15 mouse cellular contexts compared by ENCODE assay signal in the genomic region with DNA sequence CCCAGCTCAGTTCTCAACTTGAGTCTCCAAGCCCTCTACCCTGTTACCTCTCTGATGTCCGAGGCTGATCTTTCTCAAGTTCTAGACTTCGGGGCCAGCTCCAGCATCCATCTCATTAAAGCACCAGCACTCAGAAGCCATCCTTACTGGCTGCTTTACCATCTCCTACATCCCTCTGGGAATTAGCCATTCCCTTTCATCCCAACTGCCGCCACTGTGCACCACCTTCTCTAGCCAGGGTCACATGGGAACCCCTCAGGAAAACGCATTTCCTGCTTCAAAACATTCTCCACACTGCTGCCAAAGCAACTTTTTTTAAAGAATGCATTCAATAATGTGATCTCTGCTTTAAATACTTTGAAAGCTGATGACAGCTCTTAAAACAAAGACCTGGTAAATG. TPM values are rescaled to one million over a fixed set of nuclear protein-coding genes. Genes with fewer than 3 reads are reported as not detected.
"Had no signal": no experiment of that assay in that cellular context is flagged by ENCODE, and none has a peak within 500 bp of the region (broad histone marks: within the 10 kb centered on the region; RNA-seq: fewer than 3 reads in every experiment).

No protein-coding gene starts in this region.

- H3K36me3 ChIP-seq: kidney, embryonic 15.5 days; liver, embryonic 13.5 days had no signal

- H3K9ac ChIP-seq: kidney, embryonic 15.5 days; liver, embryonic 13.5 days had no signal

- H3K4me2 ChIP-seq: kidney, embryonic 15.5 days; liver, embryonic 13.5 days had no signal

- DNase-seq: kidney, adult 11 months; kidney, adult 8-10 months; kidney, postnatal 10 days; kidney, postnatal 36 days; layer of hippocampus, postnatal 36 days; liver, embryonic 13.5 days; lung, adult 2 months; lung, postnatal 14 days; lung, postnatal 4 days; thymus, adult 18-20 months; thymus, postnatal 36 days had no signal

- H3K27me3 ChIP-seq: kidney, embryonic 15.5 days; liver, embryonic 13.5 days had no signal

- H3K9me3 ChIP-seq: kidney, embryonic 15.5 days; liver, embryonic 13.5 days had no signal

- H3K27ac ChIP-seq: kidney, embryonic 15.5 days; left cerebral cortex, adult 2 months; liver, embryonic 13.5 days had no signal

- H3K4me3 ChIP-seq: kidney, embryonic 15.5 days; left cerebral cortex, adult 2 months; liver, embryonic 13.5 days had no signal

- H3K4me1 ChIP-seq: liver, embryonic 13.5 days had no signal

RNA-seq across cellular contexts. Expression of a gene that starts 17.0 kb away (rescaled TPM):
- total RNA-seq: megakaryocyte-erythroid progenitor cell, adult 5-6 weeks had no signal
- polyA plus RNA-seq: liver, adult 2 months had no signal
